Mouse (Mus musculus) CD4-positive, CD25-positive, alpha-beta regulatory T cell, adult 9 weeks (primary cell): ENCODE data around the gene Tnrc6c. TPM values are rescaled to one million over a fixed set of nuclear protein-coding genes. Genes with fewer than 3 reads are reported as not detected.

Source experiments
- polyA plus RNA-seq: library from polyadenylated mRNA; unstranded; fragments of 100-300 nt; shearing (Covaris generic); gene quantifications from one replicate; pipeline ENCODE4 v1.2.1, GENCODE M21; 2017

Gene Tnrc6c
- 9.7 TPM for polyA plus RNA-seq

DNA sequence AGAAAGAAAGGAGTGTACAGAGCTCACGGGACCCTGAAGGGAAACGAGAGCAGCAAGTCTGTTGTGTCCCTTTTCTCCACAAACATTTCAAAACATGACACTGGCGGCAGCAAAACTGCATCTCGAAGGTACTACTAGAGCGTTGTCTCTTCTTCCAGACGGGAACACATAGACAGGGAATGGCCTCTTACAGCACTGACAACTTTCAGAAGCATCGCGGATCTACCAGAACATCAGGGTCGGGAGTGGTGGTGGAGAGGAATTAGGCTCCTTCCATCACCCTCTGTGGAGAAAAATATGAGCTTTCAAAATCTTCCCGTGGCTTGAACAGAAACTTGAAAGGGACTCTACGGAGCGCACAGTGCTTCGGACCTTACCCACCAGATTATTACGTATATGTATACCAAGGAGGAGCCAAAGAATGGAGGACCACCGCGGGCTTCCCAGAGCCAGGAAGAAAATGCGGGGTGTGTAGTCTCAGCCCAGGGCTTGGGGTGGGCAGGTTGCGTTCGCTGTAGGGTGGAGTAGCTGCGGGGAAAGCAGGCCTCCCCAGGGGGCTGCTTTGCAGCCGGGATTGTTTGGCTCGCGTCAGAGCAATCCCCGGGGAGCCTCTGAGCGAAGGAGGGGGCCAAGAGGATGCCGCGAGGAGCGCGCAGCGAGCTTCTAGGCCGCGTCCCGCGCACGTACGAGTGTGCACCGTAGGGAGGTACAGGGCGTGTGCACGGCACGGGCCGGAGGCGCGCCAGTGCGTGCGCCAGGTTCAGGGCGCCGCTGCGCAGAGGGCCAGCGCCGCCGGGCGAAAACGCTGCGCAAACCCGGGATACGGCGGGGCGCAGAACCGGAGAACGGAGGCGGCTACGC is at the start of gene Tnrc6c:
Tnrc6c (plus strand) TSS at position 799 of the 861 bp plus-strand sequence.

DNA sequence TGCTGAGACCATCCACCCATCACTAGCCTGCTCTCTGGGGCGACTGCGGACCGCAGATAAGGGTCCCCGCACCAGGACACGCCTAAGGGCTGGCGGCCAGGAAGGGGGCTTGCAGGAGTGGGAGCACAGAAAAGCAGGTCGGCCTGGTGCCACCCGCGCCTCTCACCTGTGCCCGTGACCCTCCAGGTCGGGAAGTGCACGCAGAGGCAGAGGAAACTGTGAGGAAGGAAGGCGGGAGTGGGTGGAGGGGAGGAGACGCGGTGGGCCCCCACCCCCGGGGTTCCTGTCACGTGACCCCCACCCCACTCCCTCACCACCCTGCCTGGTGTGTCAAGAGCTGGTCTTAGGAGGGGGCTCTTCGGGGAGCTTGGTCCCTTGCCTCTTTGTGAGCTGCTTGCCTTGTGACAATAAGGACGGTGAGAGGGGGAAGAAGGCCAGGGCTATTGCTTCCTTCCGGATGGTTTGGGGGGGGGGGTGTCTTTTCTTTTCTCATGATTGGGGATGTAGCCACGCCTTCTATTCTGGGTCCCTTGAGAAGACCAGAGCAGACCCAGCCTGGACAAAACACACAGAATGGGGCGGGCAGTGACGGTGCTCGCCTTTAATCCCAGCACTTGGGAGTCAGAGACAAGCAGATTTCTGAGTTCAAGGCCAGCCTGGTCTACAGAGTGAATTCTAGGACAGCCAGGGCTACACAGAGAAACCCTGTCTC is 128.1 kb downstream of the Tnrc6c start, which contains the start of the genes Tmc8 and Tmc6:
Tmc8 (plus strand) TSS at position 84 of the 712 bp plus-strand sequence.
Tmc6 (minus strand) TSS at position 206 of the 712 bp plus-strand sequence.

DNA sequence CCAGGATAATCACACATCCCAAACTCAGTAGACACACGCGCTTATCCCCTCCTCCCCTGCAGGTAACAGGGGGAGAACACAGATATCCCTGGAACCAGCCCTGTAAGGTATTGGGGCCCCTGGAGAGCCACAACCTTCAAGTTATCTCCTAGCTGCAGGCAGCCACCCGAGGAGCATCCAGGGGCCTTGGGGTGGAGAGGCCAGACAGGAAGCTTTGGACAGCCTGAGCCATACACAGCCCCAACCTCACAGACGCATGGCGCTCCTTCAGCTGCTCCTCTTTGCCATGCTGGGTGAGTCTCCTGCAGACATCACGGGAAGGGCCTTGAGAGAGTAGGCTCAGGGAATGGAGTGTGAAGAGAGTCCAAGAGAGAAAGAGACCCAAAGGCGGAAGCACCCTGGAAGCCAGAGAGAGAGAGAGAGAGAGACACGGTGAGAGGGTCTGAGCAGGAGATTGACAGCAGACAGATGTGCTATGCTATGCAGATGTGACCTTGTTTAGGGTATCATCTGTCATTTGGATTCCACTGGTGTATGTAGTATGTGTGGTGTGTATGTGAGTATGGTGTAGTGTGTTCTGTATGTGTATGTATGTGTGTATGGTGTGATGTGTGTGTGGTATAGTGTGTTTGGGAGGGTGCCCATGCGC is 143.5 kb downstream of the Tnrc6c start, which contains the start of gene 6030468B19Rik:
6030468B19Rik (plus strand) TSS at position 150 of the 649 bp plus-strand sequence.

DNA sequence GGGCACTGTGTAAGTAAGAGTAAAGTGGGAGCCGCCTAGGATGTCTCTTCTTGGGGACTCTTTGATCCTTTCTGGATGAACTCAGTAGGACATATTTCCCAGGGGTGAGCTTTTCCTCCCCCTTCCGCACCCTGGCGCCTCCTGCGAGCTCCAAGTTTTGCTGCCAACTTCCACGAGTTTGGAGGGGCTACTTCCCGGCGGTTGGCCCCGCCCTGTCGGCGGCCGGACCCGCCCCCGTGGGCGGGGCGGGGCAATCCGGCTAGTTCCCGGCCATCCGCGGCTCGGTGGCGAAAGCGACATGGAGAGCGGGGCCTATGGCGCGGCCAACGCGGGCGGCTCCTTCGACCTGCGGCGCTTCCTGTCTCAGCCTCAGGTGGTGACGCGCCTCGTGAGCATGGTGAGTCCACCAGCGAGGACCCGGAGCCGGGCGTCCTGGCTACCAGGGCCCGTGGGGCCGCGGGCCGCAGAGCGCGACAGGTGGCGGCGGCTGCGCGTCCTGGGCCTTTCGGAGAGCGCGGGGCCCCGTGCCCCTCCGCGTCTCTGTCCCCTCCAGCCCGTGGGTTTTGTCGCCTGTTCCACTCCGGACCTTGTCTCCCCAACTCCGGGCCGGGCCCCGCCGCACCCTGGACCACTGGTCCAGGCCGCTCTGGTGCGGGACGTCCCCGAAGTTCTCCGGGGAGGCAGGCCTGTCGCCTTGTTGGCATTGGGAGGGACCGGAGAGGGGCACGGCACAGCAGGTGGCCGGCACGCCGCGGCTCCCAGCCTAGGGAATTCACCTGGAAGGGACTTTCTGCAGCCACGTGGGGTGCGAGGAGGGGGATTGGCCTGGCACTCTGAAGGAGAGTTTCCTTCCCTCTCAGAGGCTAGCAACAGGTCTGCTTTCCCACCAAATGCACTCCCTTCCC is 155.6 kb downstream of the Tnrc6c start, which contains the start of the genes Gm20708 and Syngr2:
Gm20708 (plus strand) TSS at position 262 of the 905 bp plus-strand sequence.
Syngr2 (plus strand) TSS at position 262 of the 905 bp plus-strand sequence.

Other genes starting within 250 kb of the Tnrc6c start
- gene Gm11733, start 169.9 kb upstream of the Tnrc6c start, polyA plus RNA-seq: not detected
- gene Tmc8, start 127.8 kb downstream of the Tnrc6c start, polyA plus RNA-seq: 143 TPM
- gene Tmc6, start 127.9 kb downstream of the Tnrc6c start, polyA plus RNA-seq: 166 TPM
- 0.68 TPM for gene 6030468B19Rik, start 143.4 kb downstream of the Tnrc6c start, polyA plus RNA-seq
- gene Gm20708, start 155.4 kb downstream of the Tnrc6c start, polyA plus RNA-seq: 5.6 TPM
- gene Syngr2, start 155.4 kb downstream of the Tnrc6c start, polyA plus RNA-seq: 177 TPM
- gene Afmid, start 171.6 kb downstream of the Tnrc6c start, polyA plus RNA-seq: 30.3 TPM
- gene Tk1, start 171.8 kb downstream of the Tnrc6c start, polyA plus RNA-seq: 34.4 TPM
- gene Birc5, start 195.0 kb downstream of the Tnrc6c start, polyA plus RNA-seq: 16.9 TPM
- gene Tmem235, start 206.5 kb downstream of the Tnrc6c start, polyA plus RNA-seq: not detected
- gene Tha1, start 219.2 kb downstream of the Tnrc6c start, polyA plus RNA-seq: 20.7 TPM